Mouse (Mus musculus): ENCODE measurements around the gene Atg5. TPM values are rescaled to one million over a fixed set of nuclear protein-coding genes. Genes with fewer than 3 reads are reported as not detected.

Gene Atg5
- polyA plus RNA-seq, 1 experiment from 2014 or later: 24.8 TPM

GRCm38 (mm10) chr10:44285106-44285505, 16.9 kb downstream of the Atg5 start:
- Histone ChIP-seq H3K27me3 (replicated peaks) (no peaks in the 10 kb centered on the region), H3K4me3 (no peak overlapping the region), H3K36me3 (peaks cover 20% of the 10 kb centered on the region), H3K27ac (ENCODE audit: poor library complexity, severe bottlenecking) (no peak overlapping the region), H3K9me3 (replicated peaks) (no peaks in the 10 kb centered on the region), H3K4me2 (no peak overlapping the region), H3K9ac (no peak overlapping the region), H3K4me1 (replicated peaks) (peaks cover 6% of the 10 kb centered on the region; the same call in 1 of the 2 replicates)
- ATAC-seq (ENCODE audit: insufficient number of reproducible peaks, low FRiP score): no peak
- 41% methylated on average over 1 of the region's 1 CpGs for WGBS

GRCm38 (mm10) chr10:44285935-44286334, 17.8 kb downstream of the Atg5 start:
- Histone ChIP-seq H3K9ac (no peak overlapping the region), H3K9me3 (replicated peaks) (no peaks in the 10 kb centered on the region), H3K4me3 (no peak overlapping the region), H3K4me2 (no peak overlapping the region), H3K4me1 (replicated peaks) (peaks cover 6% of the 10 kb centered on the region; the same call in 1 of the 2 replicates), H3K27me3 (replicated peaks) (no peaks in the 10 kb centered on the region), H3K27ac (ENCODE audit: poor library complexity, severe bottlenecking) (no peak overlapping the region), H3K36me3 (peaks cover 27% of the 10 kb centered on the region)
- 67% methylated on average over 4 of the region's 4 CpGs for WGBS
- no peak for ATAC-seq (ENCODE audit: insufficient number of reproducible peaks, low FRiP score)

GRCm38 (mm10) chr10:44290876-44291275, 22.7 kb downstream of the Atg5 start:
- H3K4me3 ChIP-seq: no peak overlapping the region
- no peak overlapping the region for H3K9ac ChIP-seq
- no peaks in the 10 kb centered on the region for H3K4me1 ChIP-seq (replicated peaks)
- H3K4me2 ChIP-seq: no peak overlapping the region
- no peak for ATAC-seq (ENCODE audit: insufficient number of reproducible peaks, low FRiP score)
- peaks cover 35% of the 10 kb centered on the region for H3K36me3 ChIP-seq
- no peaks in the 10 kb centered on the region for H3K9me3 ChIP-seq (replicated peaks)
- no peak overlapping the region for H3K27ac ChIP-seq (ENCODE audit: poor library complexity, severe bottlenecking)
- 88% methylated on average over 2 of the region's 2 CpGs for WGBS
- H3K27me3 ChIP-seq (replicated peaks): no peaks in the 10 kb centered on the region

- no peak overlapping the region for H3K27ac ChIP-seq (ENCODE audit: poor library complexity, severe bottlenecking)
- no peaks in the 10 kb centered on the region for H3K4me1 ChIP-seq (replicated peaks)
- WGBS: 60% methylated on average over 3 of the region's 3 CpGs
- H3K36me3 ChIP-seq: peaks cover 26% of the 10 kb centered on the region
- H3K27me3 ChIP-seq (replicated peaks): no peaks in the 10 kb centered on the region
- H3K9ac ChIP-seq: no peak overlapping the region
- H3K4me2 ChIP-seq: no peak overlapping the region
- no peaks in the 10 kb centered on the region for H3K9me3 ChIP-seq (replicated peaks)
- no peak overlapping the region for H3K4me3 ChIP-seq
- ATAC-seq (ENCODE audit: insufficient number of reproducible peaks, low FRiP score): no peak
Observed at GRCm38 (mm10) chr10:44292205-44292604, 24.0 kb downstream of the Atg5 start.

GRCm38 (mm10) chr10:44299165-44299564, 31.0 kb downstream of the Atg5 start:
- Histone ChIP-seq H3K27ac (ENCODE audit: poor library complexity, severe bottlenecking) (no peak overlapping the region), H3K9me3 (replicated peaks) (no peaks in the 10 kb centered on the region), H3K36me3 (peaks cover 15% of the 10 kb centered on the region), H3K9ac (no peak overlapping the region), H3K4me2 (no peak overlapping the region), H3K4me3 (no peak overlapping the region), H3K27me3 (replicated peaks) (no peaks in the 10 kb centered on the region), H3K4me1 (replicated peaks) (no peaks in the 10 kb centered on the region)
- whole genome bisulfite sequencing: 81% methylated on average over 9 of the region's 9 CpGs
- ATAC-seq (ENCODE audit: insufficient number of reproducible peaks, low FRiP score): no peak

GRCm38 (mm10) chr10:44300078-44300477, 31.9 kb downstream of the Atg5 start:
- Histone ChIP-seq H3K9ac (no peak overlapping the region), H3K36me3 (peaks cover 17% of the 10 kb centered on the region), H3K4me2 (no peak overlapping the region), H3K9me3 (replicated peaks) (no peaks in the 10 kb centered on the region), H3K4me1 (replicated peaks) (no peaks in the 10 kb centered on the region), H3K4me3 (no peak overlapping the region), H3K27ac (ENCODE audit: poor library complexity, severe bottlenecking) (no peak overlapping the region), H3K27me3 (replicated peaks) (no peaks in the 10 kb centered on the region)
- 83% methylated on average over 4 of the region's 4 CpGs for WGBS
- no peak for ATAC-seq (ENCODE audit: insufficient number of reproducible peaks, low FRiP score)

GRCm38 (mm10) chr10:44303648-44304329, 35.6 kb downstream of the Atg5 start:
- no peak for ATAC-seq (ENCODE audit: insufficient number of reproducible peaks, low FRiP score)
- WGBS: 90% methylated on average over 15 of the region's 15 CpGs
- H3K36me3 ChIP-seq: peaks cover 15% of the 10 kb centered on the region

GRCm38 (mm10) chr10:44304330-44304717, 36.2 kb downstream of the Atg5 start:
- no peak overlapping the region for H3K9ac ChIP-seq
- WGBS: 88% methylated on average over 3 of the region's 3 CpGs
- H3K36me3 ChIP-seq: peaks cover 15% of the 10 kb centered on the region
- H3K9me3 ChIP-seq (replicated peaks): no peaks in the 10 kb centered on the region
- peaks cover 6% of the 10 kb centered on the region; the same call in 1 of the 2 replicates for H3K4me1 ChIP-seq (replicated peaks)
- no peak overlapping the region for H3K4me2 ChIP-seq
- no peak overlapping the region for H3K4me3 ChIP-seq
- H3K27ac ChIP-seq (ENCODE audit: poor library complexity, severe bottlenecking): no peak overlapping the region
- H3K27me3 ChIP-seq (replicated peaks): no peaks in the 10 kb centered on the region
- ATAC-seq (ENCODE audit: insufficient number of reproducible peaks, low FRiP score): no peak

More at GRCm38 (mm10) chr10:44303648-44304329, 35.6 kb downstream of the Atg5 start:
- Histone ChIP-seq H3K4me1 (replicated peaks) (peaks cover 6% of the 10 kb centered on the region; the same call in 1 of the 2 replicates), H3K9ac (no peak overlapping the region), H3K4me3 (no peak overlapping the region), H3K27ac (ENCODE audit: poor library complexity, severe bottlenecking) (no peak overlapping the region), H3K4me2 (no peak overlapping the region), H3K27me3 (replicated peaks) (no peaks in the 10 kb centered on the region), H3K9me3 (replicated peaks) (no peaks in the 10 kb centered on the region)

GRCm38 (mm10) chr10:44304845-44305244, 36.7 kb downstream of the Atg5 start:
- H3K9ac ChIP-seq: no peak overlapping the region
- H3K4me1 ChIP-seq (replicated peaks): peaks cover 6% of the 10 kb centered on the region; the same call in 1 of the 2 replicates
- peaks cover 15% of the 10 kb centered on the region for H3K36me3 ChIP-seq
- no peaks in the 10 kb centered on the region for H3K9me3 ChIP-seq (replicated peaks)
- no peak overlapping the region for H3K27ac ChIP-seq (ENCODE audit: poor library complexity, severe bottlenecking)
- H3K4me2 ChIP-seq: no peak overlapping the region
- no peak for ATAC-seq (ENCODE audit: insufficient number of reproducible peaks, low FRiP score)
- no peaks in the 10 kb centered on the region for H3K27me3 ChIP-seq (replicated peaks)
- no peak overlapping the region for H3K4me3 ChIP-seq
- 82% methylated on average over 3 of the region's 3 CpGs for WGBS

GRCm38 (mm10) chr10:44306308-44306707, 38.1 kb downstream of the Atg5 start:
- Histone ChIP-seq H3K27me3 (replicated peaks) (no peaks in the 10 kb centered on the region), H3K4me2 (no peak overlapping the region), H3K4me1 (replicated peaks) (peaks cover 6% of the 10 kb centered on the region; the same call in 1 of the 2 replicates), H3K4me3 (no peak overlapping the region), H3K9me3 (replicated peaks) (no peaks in the 10 kb centered on the region), H3K36me3 (peaks cover 15% of the 10 kb centered on the region), H3K9ac (no peak overlapping the region), H3K27ac (ENCODE audit: poor library complexity, severe bottlenecking) (0 out of 2 replicates have a peak overlapping the region, but pooled peaks have one; percentile 22)
- no peak for ATAC-seq (ENCODE audit: insufficient number of reproducible peaks, low FRiP score)
- WGBS: 67% methylated on average over 6 of the region's 6 CpGs

- ATAC-seq (ENCODE audit: insufficient number of reproducible peaks, low FRiP score): no peak
- Histone ChIP-seq H3K4me3 (no peak overlapping the region), H3K9me3 (replicated peaks) (no peaks in the 10 kb centered on the region), H3K9ac (no peak overlapping the region), H3K4me2 (no peak overlapping the region), H3K4me1 (replicated peaks) (peaks cover 6% of the 10 kb centered on the region; the same call in 1 of the 2 replicates), H3K27me3 (replicated peaks) (no peaks in the 10 kb centered on the region), H3K27ac (ENCODE audit: poor library complexity, severe bottlenecking) (no peak overlapping the region), H3K36me3 (peaks cover 15% of the 10 kb centered on the region)
Observed at GRCm38 (mm10) chr10:44308280-44308679, 40.1 kb downstream of the Atg5 start.

- Histone ChIP-seq H3K9ac (no peak overlapping the region), H3K4me2 (no peak overlapping the region), H3K36me3 (peaks cover 7% of the 10 kb centered on the region; the same call in 1 of the 2 replicates), H3K4me1 (replicated peaks) (peaks cover 6% of the 10 kb centered on the region; the same call in 1 of the 2 replicates), H3K4me3 (no peak overlapping the region), H3K9me3 (replicated peaks) (no peaks in the 10 kb centered on the region), H3K27me3 (replicated peaks) (no peaks in the 10 kb centered on the region), H3K27ac (ENCODE audit: poor library complexity, severe bottlenecking) (no peak overlapping the region)
- ATAC-seq (ENCODE audit: insufficient number of reproducible peaks, low FRiP score): no peak
- WGBS: 86% methylated on average over 6 of the region's 6 CpGs
Observed at GRCm38 (mm10) chr10:44309250-44309649, 41.1 kb downstream of the Atg5 start.
